Mouse (Mus musculus) MEL (cell line): ENCODE results near the gene Ptafr. TPM values are rescaled to one million over a fixed set of nuclear protein-coding genes. Genes with fewer than 3 reads are reported as not detected.

Experiments
- DNase-seq: peaks from one replicate; pipeline ENCODE4 v3.0.0; 2011; ENCODE audit warnings: low read depth, low spot score
- H3K27ac ChIP-seq: 2 replicates; pipeline ENCODE4 v1.5.1; 2012; ENCODE audit warnings: low read depth, mild to moderate bottlenecking, control low read depth, low read length, moderate library complexity; ENCODE audit not compliant: control insufficient read depth
- H3K27me3 ChIP-seq, 2 experiments: fragments of 150-350 bp in 1 of 2; sonication (generic) in 1 of 2; 2 replicates each; pipeline ENCODE4 v1.6.1; 2012; ENCODE audit warnings: low read length in 2 of 2, mild to moderate bottlenecking in 2 of 2, improper control_type of control experiment in 1 of 2, moderate library complexity in 1 of 2; ENCODE audit not compliant: insufficient read depth in 2 of 2, control insufficient read depth in 1 of 2
- H3K36me3 ChIP-seq, 2 experiments: 2 replicates each; pipeline ENCODE4 v1.6.1; 2012 to 2014; ENCODE audit warnings: low read length in 2 of 2, improper control_type of control experiment in 1 of 2, inconsistent platforms in 1 of 2, mild to moderate bottlenecking in 1 of 2; ENCODE audit not compliant: insufficient read depth in 2 of 2, control insufficient read depth in 1 of 2
- H3K4me1 ChIP-seq, 2 experiments: fragments of 150-350 bp in 1 of 2; sonication (generic) in 1 of 2; 2 replicates each; pipeline ENCODE4 v1.6.1; 2012; ENCODE audit warnings: low read length in 2 of 2, improper control_type of control experiment in 1 of 2, mild to moderate bottlenecking in 1 of 2; ENCODE audit not compliant: insufficient read depth in 2 of 2, control insufficient read depth in 1 of 2
- H3K4me3 ChIP-seq, 2 experiments: fragments of 150-350 bp in 1 of 2; sonication (generic) in 1 of 2; 2 replicates each; pipeline ENCODE4 v1.5.1; 2012; ENCODE audit warnings: low read depth in 2 of 2, low read length in 2 of 2, mild to moderate bottlenecking in 2 of 2, moderate library complexity in 2 of 2, control low read depth in 1 of 2, improper control_type of control experiment in 1 of 2; ENCODE audit not compliant: control insufficient read depth in 1 of 2, insufficient read depth in 1 of 2
- H3K79me2 ChIP-seq: 2 replicates; pipeline ENCODE4 v1.6.1; 2012; ENCODE audit warnings: mild to moderate bottlenecking, low read length, moderate library complexity; ENCODE audit not compliant: control insufficient read depth, poor library complexity, insufficient read depth
- H3K9ac ChIP-seq: 2 replicates; pipeline ENCODE4 v1.6.1; 2012; ENCODE audit warnings: low read depth, mild to moderate bottlenecking, control low read depth, low read length, moderate library complexity; ENCODE audit not compliant: control insufficient read depth, poor library complexity, severe bottlenecking
- H3K9me3 ChIP-seq: fragments of 150-350 bp; sonication (generic); replicated peaks from 2 replicates; pipeline ENCODE4 v1.6.1; 2012; ENCODE audit warnings: mild to moderate bottlenecking, low read length, improper control_type of control experiment, moderate library complexity; ENCODE audit not compliant: insufficient read depth
- BHLHE40 ChIP-seq: IDR thresholded peaks from 2 replicates; pipeline ENCODE4 v1.6.1; 2012; ENCODE audit warnings: low read depth, mild to moderate bottlenecking, inconsistent platforms, low read length, improper control_type of control experiment, borderline replicate concordance
- CHD1 ChIP-seq: IDR thresholded peaks from 2 replicates; pipeline ENCODE4 v1.6.1; 2012; ENCODE audit warnings: low read depth, mild to moderate bottlenecking, inconsistent platforms, low read length, improper control_type of control experiment
- CHD2 ChIP-seq: IDR thresholded peaks from 2 replicates; pipeline ENCODE4 v1.6.1; 2011; ENCODE audit warnings: low read length, improper control_type of control experiment
- CTCF ChIP-seq, 3 experiments: IDR thresholded peaks in 2 of 3; conservative IDR thresholded peaks in 1 of 3; 2 replicates each; pipeline ENCODE4 v1.5.1; 2011 to 2012; ENCODE audit warnings: low read length in 3 of 3, low read depth in 2 of 3, mild to moderate bottlenecking in 2 of 3, improper control_type of control experiment in 1 of 3, inconsistent platforms in 1 of 3, mixed read lengths in 1 of 3, moderate library complexity in 1 of 3; ENCODE audit not compliant: control insufficient read depth in 1 of 3, insufficient read depth in 1 of 3, poor library complexity in 1 of 3, severe bottlenecking in 1 of 3
- E2F4 ChIP-seq: IDR thresholded peaks from 2 replicates; pipeline ENCODE4 v1.6.1; 2011; ENCODE audit warnings: low read depth, low read length, improper control_type of control experiment, borderline replicate concordance
- EP300 ChIP-seq, 2 experiments: IDR thresholded peaks; 2 replicates each; pipeline ENCODE4 v1.6.1; 2011; ENCODE audit warnings: improper control_type of control experiment in 2 of 2, low read length in 2 of 2, low read depth in 1 of 2, mild to moderate bottlenecking in 1 of 2
- ETS1 ChIP-seq: IDR thresholded peaks from 2 replicates; pipeline ENCODE4 v1.6.1; 2012; ENCODE audit warnings: low read depth, mild to moderate bottlenecking, inconsistent platforms, low read length, improper control_type of control experiment, moderate library complexity
- GABPA ChIP-seq: IDR thresholded peaks from 2 replicates; pipeline ENCODE4 v1.6.1; 2012; ENCODE audit warnings: low read depth, mild to moderate bottlenecking, inconsistent platforms, low read length, improper control_type of control experiment, moderate library complexity
- GATA1 ChIP-seq: IDR thresholded peaks from 2 replicates; pipeline ENCODE4 v1.6.1; 2011; ENCODE audit warnings: low read depth, low read length, improper control_type of control experiment
- HCFC1 ChIP-seq: IDR thresholded peaks from 2 replicates; pipeline ENCODE4 v1.6.1; 2012; ENCODE audit warnings: low read depth, mild to moderate bottlenecking, inconsistent platforms, low read length, improper control_type of control experiment, moderate library complexity
- JUND ChIP-seq: IDR thresholded peaks from 2 replicates; pipeline ENCODE4 v1.6.1; 2011; ENCODE audit warnings: low read depth, mild to moderate bottlenecking, improper control_type of control experiment, low read length
- KAT2A ChIP-seq: conservative IDR thresholded peaks from 2 replicates; pipeline ENCODE4 v1.6.1; 2012; ENCODE audit warnings: low read depth, low read length, improper control_type of control experiment, inconsistent platforms
- MAFK ChIP-seq: IDR thresholded peaks from 2 replicates; pipeline ENCODE4 v1.6.1; 2011; ENCODE audit warnings: low read depth, mild to moderate bottlenecking, low read length, improper control_type of control experiment, borderline replicate concordance
- MAX ChIP-seq: IDR thresholded peaks from 2 replicates; pipeline ENCODE4 v1.6.1; 2011; ENCODE audit warnings: low read length, improper control_type of control experiment
- MAZ ChIP-seq: IDR thresholded peaks from 2 replicates; pipeline ENCODE4 v1.6.1; 2012; ENCODE audit warnings: low read depth, mild to moderate bottlenecking, inconsistent platforms, low read length, improper control_type of control experiment
- MEF2A ChIP-seq: IDR thresholded peaks from 2 replicates; pipeline ENCODE4 v1.6.1; 2014; ENCODE audit warnings: low read depth, mild to moderate bottlenecking, inconsistent platforms, low read length, improper control_type of control experiment; ENCODE audit not compliant: poor library complexity, insufficient replicate concordance, severe bottlenecking; ENCODE audit errors: extremely low read depth
- MXI1 ChIP-seq: IDR thresholded peaks from 2 replicates; pipeline ENCODE4 v1.6.1; 2011; ENCODE audit warnings: mild to moderate bottlenecking, low read depth, low read length, improper control_type of control experiment
- MYB ChIP-seq: IDR thresholded peaks from 2 replicates; pipeline ENCODE4 v1.6.1; 2011; ENCODE audit warnings: mild to moderate bottlenecking, low read depth, low read length, improper control_type of control experiment
- MYC ChIP-seq: IDR thresholded peaks from 2 replicates; pipeline ENCODE4 v1.6.1; 2011; ENCODE audit warnings: low read depth, mild to moderate bottlenecking, low read length, improper control_type of control experiment, moderate library complexity
- NELFE ChIP-seq: IDR thresholded peaks from 2 replicates; pipeline ENCODE4 v1.6.1; 2011; ENCODE audit warnings: low read depth, low read length, improper control_type of control experiment
- NRF1 ChIP-seq: IDR thresholded peaks from 2 replicates; pipeline ENCODE4 v1.6.1; 2014; ENCODE audit warnings: low read depth, mild to moderate bottlenecking, inconsistent platforms, low read length, improper control_type of control experiment, moderate library complexity; ENCODE audit not compliant: poor library complexity, insufficient read depth, severe bottlenecking
- POLR2A ChIP-seq, 2 experiments: IDR thresholded peaks; 2 replicates each; pipeline ENCODE4 v1.6.1; 2011 to 2012; ENCODE audit warnings: low read length in 2 of 2, mild to moderate bottlenecking in 2 of 2, control low read depth in 1 of 2, improper control_type of control experiment in 1 of 2, low read depth in 1 of 2, moderate library complexity in 1 of 2; ENCODE audit not compliant: control insufficient read depth in 1 of 2, insufficient read depth in 1 of 2, poor library complexity in 1 of 2
- POLR2AphosphoS2 ChIP-seq: IDR thresholded peaks from 2 replicates; pipeline ENCODE4 v1.6.1; 2011; ENCODE audit warnings: low read length, improper control_type of control experiment
- POLR2AphosphoS5 ChIP-seq: IDR thresholded peaks from 2 replicates; pipeline ENCODE4 v1.6.1; 2012; ENCODE audit warnings: low read depth, borderline replicate concordance, mild to moderate bottlenecking, inconsistent platforms, low read length, moderate library complexity, mixed read lengths
- RCOR1 ChIP-seq: IDR thresholded peaks from 2 replicates; pipeline ENCODE4 v1.6.1; 2012; ENCODE audit warnings: low read depth, mild to moderate bottlenecking, inconsistent platforms, low read length, improper control_type of control experiment
- SIN3A ChIP-seq: IDR thresholded peaks from 2 replicates; pipeline ENCODE4 v1.6.1; 2012; ENCODE audit warnings: low read length, improper control_type of control experiment, inconsistent platforms
- SMC3 ChIP-seq: IDR thresholded peaks from 2 replicates; pipeline ENCODE4 v1.6.1; 2011; ENCODE audit warnings: low read depth, low read length, improper control_type of control experiment
- TAL1 ChIP-seq: IDR thresholded peaks from 2 replicates; pipeline ENCODE4 v1.6.1; 2012; ENCODE audit warnings: mild to moderate bottlenecking, inconsistent platforms, low read length, moderate library complexity, mixed read lengths
- TBP ChIP-seq: IDR thresholded peaks from 2 replicates; pipeline ENCODE4 v1.8.0; 2011; ENCODE audit warnings: low read depth, low read length, improper control_type of control experiment
- TCF12 ChIP-seq: IDR thresholded peaks from 2 replicates; pipeline ENCODE4 v1.6.1; 2014; ENCODE audit warnings: low read depth, mild to moderate bottlenecking, inconsistent platforms, low read length, improper control_type of control experiment, moderate library complexity
- UBTF ChIP-seq: IDR thresholded peaks from 2 replicates; pipeline ENCODE4 v1.6.1; 2012; ENCODE audit warnings: low read depth, mild to moderate bottlenecking, inconsistent platforms, low read length, improper control_type of control experiment, moderate library complexity, borderline replicate concordance; ENCODE audit not compliant: insufficient read depth
- USF1 ChIP-seq: IDR thresholded peaks from 2 replicates; pipeline ENCODE4 v1.6.1; 2014; ENCODE audit warnings: low read depth, mild to moderate bottlenecking, inconsistent platforms, low read length, improper control_type of control experiment, moderate library complexity
- USF2 ChIP-seq, 2 experiments: IDR thresholded peaks; 2 replicates each; pipeline ENCODE4 v1.6.1; 2011 to 2012; ENCODE audit warnings: improper control_type of control experiment in 2 of 2, low read length in 2 of 2, borderline replicate concordance in 1 of 2, inconsistent platforms in 1 of 2, low read depth in 1 of 2, mild to moderate bottlenecking in 1 of 2; ENCODE audit not compliant: insufficient read depth in 1 of 2
- ZC3H11A ChIP-seq: IDR thresholded peaks from 2 replicates; pipeline ENCODE4 v1.6.1; 2012; ENCODE audit warnings: low read depth, mild to moderate bottlenecking, inconsistent platforms, low read length, improper control_type of control experiment
- ZKSCAN1 ChIP-seq: IDR thresholded peaks from 2 replicates; pipeline ENCODE4 v1.6.1; 2012; ENCODE audit warnings: low read depth, mild to moderate bottlenecking, inconsistent platforms, low read length, improper control_type of control experiment, moderate library complexity
- ZMIZ1 ChIP-seq: IDR thresholded peaks from 2 replicates; pipeline ENCODE4 v1.6.1; 2012; ENCODE audit warnings: low read depth, mild to moderate bottlenecking, inconsistent platforms, low read length, improper control_type of control experiment, moderate library complexity
- ZNF384 ChIP-seq: IDR thresholded peaks from 2 replicates; pipeline ENCODE4 v1.6.1; 2012; ENCODE audit warnings: low read depth, mild to moderate bottlenecking, inconsistent platforms, low read length, improper control_type of control experiment
- polyA plus RNA-seq, 2 experiments: library from polyadenylated mRNA; stranded (reverse) in 1 of 2; unstranded in 1 of 2; fragments of >175 nt in 1 of 2; fragments of >200 nt in 1 of 2; gene quantifications; 2 replicates each; pipeline versions ENCODE4 v1.2.1 to v1.2.4; 2012; ENCODE audit warnings: low replicate concordance in 2 of 2, low read depth in 1 of 2; ENCODE audit not compliant: insufficient read length in 2 of 2, insufficient read depth in 1 of 2, missing spikeins in 1 of 2
- total RNA-seq: library from RNA; depleted of rRNA; stranded (reverse); fragments of 300-350 nt; gene quantifications from 2 replicates; pipeline ENCODE4 v1.2.3, GENCODE M21; 2012

The Ptafr gene
- total and polyA plus RNA-seq, 3 experiments = 0.06 TPM; not detected in 2

GRCm38 (mm10) chr4:132529344-132529743 lies 34.5 kb upstream of the Ptafr start:
- DNase-seq = peak; percentile 88
- H3K27me3 ChIP-seq = no peaks in the 10 kb centered on the region
- peaks cover 0 to 46% of the 10 kb centered on the region in 2 experiments; a peak in 2 of 4 replicates for H3K36me3 ChIP-seq
- peak overlapping the region; percentile 97 for H3K27ac ChIP-seq
- H3K79me2 ChIP-seq = peaks cover 19% of the 10 kb centered on the region
- peaks cover 16 to 48% of the 10 kb centered on the region in 2 experiments for H3K4me1 ChIP-seq
- H3K4me3 ChIP-seq = no peak overlapping the region
- no peaks in the 10 kb centered on the region for H3K9me3 ChIP-seq
- H3K9ac ChIP-seq = peak overlapping the region; percentile 56
- TF ChIP-seq MAX (no peak), ZNF384 (no peak), JUND (0 out of 2 replicates have a peak, but pooled peaks have one; percentile 13), NRF1 (no peak), E2F4 (no peak), CHD2 (no peak), POLR2AphosphoS5 (no peak), TBP (peak; percentile 25; the same call in 1 of the 2 replicates), CHD1 (peak; percentile 56; the same call in 1 of the 2 replicates), POLR2AphosphoS2 (peak; percentile 55; the same call in 1 of the 2 replicates), ZMIZ1 (peak; percentile 39; the same call in 1 of the 2 replicates), MAZ (no peak; the same call in 1 of the 2 replicates), NELFE (no peak), SMC3 (no peak), GABPA (peak; percentile 96), EP300 (IDR thresholded peaks at IDR 0.05; ENCODE audit: low read depth in 1 of 2, low read length in 2 of 2) (peak; percentile 69 to 71), KAT2A (no peak; the same call in 1 of the 2 replicates), MXI1 (peak; percentile 34; the same call in 1 of the 2 replicates), ZKSCAN1 (no peak), TCF12 (peak; percentile 64), MEF2A (peak; percentile 75; the same call in 1 of the 2 replicates), HCFC1 (peak; percentile 42; the same call in 1 of the 2 replicates), POLR2A (IDR thresholded peaks at IDR 0.05; ENCODE audit: control insufficient read depth in 1 of 2, insufficient read depth in 1 of 2, low read depth in 1 of 2, low read length in 2 of 2, poor library complexity in 1 of 2) (peak in 1 of 2 experiments; percentile 25; a peak in 1 of 4 replicates), CTCF (IDR thresholded peaks at IDR 0.05 in 2 of 3, conservative IDR thresholded peaks at IDR 0.05 in 1 of 3; ENCODE audit: control insufficient read depth in 1 of 3, insufficient read depth in 1 of 3, low read depth in 2 of 3, low read length in 3 of 3, poor library complexity in 1 of 3, severe bottlenecking in 1 of 3) (no peak), MYB (no peak), SIN3A (peak; percentile 69; the same call in 1 of the 2 replicates), MYC (no peak), BHLHE40 (peak; percentile 31; the same call in 1 of the 2 replicates), TAL1 (no peak), USF2 (IDR thresholded peaks at IDR 0.05; ENCODE audit: borderline replicate concordance in 1 of 2, insufficient read depth in 1 of 2, low read depth in 1 of 2, low read length in 2 of 2) (no peak), USF1 (no peak), ZC3H11A (no peak), UBTF (no peak), RCOR1 (peak; percentile 79), GATA1 (no peak), MAFK (peak; percentile 93), ETS1 (peak; percentile 89)
